Mouse (Mus musculus) T-helper 17 cell (primary cell): ENCODE results near the gene Park7.
"Not testable (repeated sequence)": the region's sequence is repeated elsewhere in the genome, so short reads cannot be mapped to it uniquely, and the experiment has no call there.

Experiments
- in situ Hi-C, 2 experiments: fragments of 300-600 bp; cut with MboI, MseI; formaldehyde crosslinking; loops; 1 replicate in 1 of 2; 2 replicates in 1 of 2; pipeline ENCODE4 v1.15.1; 2025; ENCODE audit warnings: high pct_unique_total_duplicates in 2 of 2

Gene Park7

DNA sequence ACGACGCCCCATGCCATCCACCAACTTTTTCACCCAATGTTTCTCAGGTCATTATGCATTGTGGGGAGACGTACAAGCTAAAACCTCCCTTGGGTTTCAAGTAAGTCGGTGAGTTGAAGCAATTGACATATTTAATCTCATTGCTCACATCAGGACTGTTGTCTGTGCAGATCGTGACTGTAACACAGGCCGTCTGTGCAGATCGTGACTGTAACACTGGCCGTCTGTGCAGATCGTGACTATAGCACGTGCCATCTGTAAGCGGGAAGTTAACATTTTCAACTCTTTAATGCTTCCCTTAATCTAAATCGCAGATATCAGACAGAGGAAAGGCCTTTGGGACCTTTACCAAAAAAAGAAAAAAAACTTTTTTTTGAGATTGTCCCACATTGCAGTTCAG, 494 bp downstream of the Park7 start:
- in situ Hi-C loops, result loop anchor here in 1 of 2 experiments (10.0 kb wide), 3 partner anchors 679 to 1399 kb away; partner anchors contain the start of genes Ctnnbip1, Eno1 and Klhl21

- in situ Hi-C loops, result loop anchor here in 1 of 2 experiments (10.0 kb wide), 3 partner anchors 676 to 1396 kb away; partner anchors contain the start of genes Ctnnbip1, Eno1 and Klhl21
These were observed 3.9 kb downstream of the Park7 start for GRCm38 (mm10) chr4:150910164-150910951.

- in situ Hi-C loops, result loop anchor here in 1 of 2 experiments (10.0 kb wide), 3 partner anchors 675 to 1395 kb away; partner anchors contain the start of genes Ctnnbip1, Eno1 and Klhl21
These were observed 4.6 kb downstream of the Park7 start for GRCm38 (mm10) chr4:150909451-150910156.

DNA sequence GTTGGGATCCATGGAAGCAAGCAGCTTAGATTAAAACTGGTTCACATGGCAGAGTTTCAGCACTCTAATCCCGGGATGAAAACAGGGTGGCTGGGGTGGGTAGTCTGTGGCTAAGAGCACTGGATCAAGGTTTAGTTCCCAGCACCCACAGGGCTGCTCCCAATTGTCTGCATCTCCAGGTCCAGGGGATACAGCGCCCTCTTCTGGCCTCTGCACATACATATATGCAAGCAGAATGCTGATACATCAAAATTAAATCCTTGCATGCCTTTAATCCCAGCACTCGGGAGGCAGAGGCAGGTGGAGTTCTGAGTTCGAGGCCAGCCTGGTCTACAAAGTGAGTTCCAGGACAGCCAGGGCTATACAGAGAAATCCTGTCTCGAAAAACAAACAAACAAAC, 5.7 kb downstream of the Park7 start:
- in situ Hi-C loops, result not testable (repeated sequence)

DNA sequence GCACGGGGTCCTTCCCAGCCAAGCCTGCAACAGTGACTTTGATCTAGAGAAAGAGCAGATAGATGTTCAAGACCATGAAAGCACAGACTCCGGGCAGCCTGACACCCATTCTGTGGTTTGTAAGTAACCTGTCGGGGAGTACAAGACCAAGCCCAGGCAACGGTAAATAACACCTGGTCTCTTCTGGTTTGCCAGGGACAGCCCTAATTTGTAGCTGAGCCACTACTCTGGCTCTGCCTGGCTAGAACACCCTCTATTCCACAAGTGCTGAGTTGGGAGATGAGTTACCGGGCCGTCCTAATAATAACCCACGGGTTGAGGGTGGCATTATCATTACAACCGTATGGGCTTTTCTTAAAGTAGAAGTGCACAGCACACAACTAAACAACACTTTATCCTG, 7.1 kb downstream of the Park7 start:
- in situ Hi-C loops, result no loop called here

DNA sequence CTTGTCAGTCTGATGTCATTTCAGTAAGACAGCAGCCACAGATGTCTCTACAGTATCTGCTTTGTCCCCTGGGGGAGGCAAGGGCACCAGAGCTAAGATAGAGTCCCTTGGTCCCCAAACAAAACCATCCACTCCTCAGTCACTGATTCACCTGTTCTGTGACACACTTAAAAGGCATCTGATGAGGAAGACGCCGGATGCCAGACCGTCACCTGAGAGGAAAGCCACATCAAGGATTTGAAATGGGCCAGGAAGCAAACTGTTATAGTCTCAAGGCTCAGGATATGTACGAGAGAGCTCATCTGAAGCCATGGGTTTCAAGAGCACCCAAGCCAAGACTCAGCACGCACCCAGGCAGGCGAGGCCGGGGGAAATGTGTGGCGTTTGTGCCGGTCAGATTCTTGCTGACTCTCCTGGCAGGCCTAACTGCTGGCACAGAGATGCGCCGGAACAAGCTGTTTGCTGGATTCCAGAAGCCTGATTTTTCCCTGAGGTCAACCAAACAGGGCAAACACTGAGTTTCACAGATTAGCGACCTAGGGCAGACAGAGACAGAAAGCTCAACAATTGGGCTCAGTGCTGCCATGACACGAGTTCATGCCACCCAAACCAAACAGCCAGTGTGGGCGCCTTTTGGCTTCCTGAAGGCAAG, 11.0 kb downstream of the Park7 start:
- in situ Hi-C loops, result loop anchor here in 1 of 2 experiments (5.0 kb wide), 1 partner anchor 246 kb away; no protein-coding TSS in a partner anchor

DNA sequence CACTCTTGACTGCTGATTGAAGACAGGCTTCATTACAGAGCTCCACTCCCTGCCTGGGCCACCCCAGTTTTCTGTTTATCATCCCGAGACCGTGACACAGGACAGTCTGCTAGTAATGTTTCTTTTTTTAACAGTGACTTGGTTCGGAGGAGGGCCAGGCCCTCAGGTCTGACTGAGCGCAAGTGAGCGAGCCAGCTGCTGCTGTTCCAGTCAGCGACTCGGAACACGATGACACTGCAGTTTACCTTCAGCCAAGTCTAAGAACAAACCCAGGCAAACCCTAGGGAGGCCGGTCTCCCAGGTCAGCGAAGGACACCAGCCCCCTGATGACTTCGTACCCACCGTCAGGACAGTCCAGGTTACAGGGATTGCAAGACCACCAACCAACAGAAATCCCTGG, 12.2 kb downstream of the Park7 start:
- in situ Hi-C loops, result loop anchor here in 1 of 2 experiments (5.0 kb wide), 1 partner anchor 245 kb away; no protein-coding TSS in a partner anchor

DNA sequence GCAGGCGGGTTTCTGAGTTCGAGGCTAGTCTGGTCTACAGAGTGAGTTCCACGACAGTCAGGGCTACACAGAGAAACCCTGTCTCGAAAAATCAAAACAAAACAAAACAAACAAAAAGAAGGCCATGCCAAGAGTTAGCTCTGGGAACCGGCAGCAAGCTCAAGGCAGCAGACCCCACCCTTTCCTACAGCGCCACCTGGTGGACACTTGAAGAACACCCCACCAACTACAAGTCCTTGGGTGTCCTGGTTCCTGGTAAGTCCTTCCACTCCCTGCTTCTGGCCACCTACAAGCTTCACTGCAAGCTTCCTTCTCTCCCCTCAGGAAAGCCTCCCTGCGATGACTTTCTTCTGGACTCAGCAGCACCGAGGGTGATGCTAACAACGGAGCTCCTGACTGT, 12.6 kb downstream of the Park7 start:
- in situ Hi-C loops, result loop anchor here in 1 of 2 experiments (5.0 kb wide), 1 partner anchor 244 kb away; no protein-coding TSS in a partner anchor

DNA sequence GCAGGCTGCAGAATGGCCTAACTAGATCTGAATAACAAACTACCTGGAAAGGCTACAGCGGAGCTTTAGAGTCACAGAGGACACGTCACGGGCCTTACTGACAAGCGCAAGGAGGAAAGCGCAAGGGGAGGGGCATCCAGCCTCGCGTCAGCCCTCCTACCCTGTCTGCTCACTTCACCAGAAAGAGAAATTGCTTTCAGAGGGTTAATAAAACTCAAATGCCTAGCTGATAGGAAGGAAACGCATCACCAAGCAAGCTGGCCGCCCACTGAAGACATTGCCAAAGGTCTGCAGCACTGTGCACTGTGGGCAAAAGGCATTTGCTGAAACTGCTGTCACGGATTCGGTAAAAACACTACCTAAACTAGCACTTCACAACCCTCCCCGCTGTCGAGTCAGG, 13.8 kb downstream of the Park7 start:
- in situ Hi-C loops, result loop anchor here in 1 of 2 experiments (5.0 kb wide), 1 partner anchor 243 kb away; no protein-coding TSS in a partner anchor

- in situ Hi-C loops, result loop anchor here in 1 of 2 experiments (25.0 kb wide), 1 partner anchor 237 kb away; the partner anchor contains the start of gene Slc45a1
These were observed 15.4 kb downstream of the Park7 start for GRCm38 (mm10) chr4:150898716-150899365.

DNA sequence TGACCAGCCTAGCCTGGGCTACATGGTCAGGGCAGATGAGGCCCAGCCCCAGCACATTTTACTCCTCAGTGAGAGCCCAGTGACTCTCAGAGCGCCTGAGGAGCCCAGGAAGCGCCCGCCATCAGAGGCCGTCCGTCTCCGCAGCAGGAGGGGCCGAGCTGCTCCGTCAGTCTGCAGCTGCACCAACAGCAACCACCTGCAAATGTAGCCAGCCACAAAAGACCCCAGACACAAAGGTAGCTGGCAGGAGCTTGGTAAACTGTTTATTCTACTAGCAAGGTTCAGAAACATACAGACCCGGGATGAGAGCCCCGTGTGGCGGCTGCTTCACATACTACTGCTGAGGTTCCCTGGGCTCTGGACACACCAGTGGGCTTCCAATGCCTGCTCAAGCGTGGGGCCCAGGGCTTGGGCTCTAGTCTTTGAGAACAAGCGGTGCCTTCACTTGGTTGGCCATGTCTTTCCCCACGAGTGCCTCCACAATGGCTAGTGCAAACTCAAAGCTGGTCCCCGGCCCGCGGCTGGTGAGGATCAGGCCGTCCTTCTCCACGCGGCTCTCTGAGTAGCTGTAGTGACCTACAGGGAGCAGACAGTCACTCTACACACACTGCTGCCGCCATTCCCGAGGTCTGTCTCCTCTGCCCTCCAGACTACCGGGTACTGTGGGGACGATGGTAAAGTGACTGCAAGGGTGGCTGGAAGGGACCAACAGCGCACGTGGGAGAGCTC, 17.2 kb downstream of the Park7 start:
- in situ Hi-C loops, result loop anchor here in 1 of 2 experiments (25.0 kb wide), 1 partner anchor 235 kb away; the partner anchor contains the start of gene Slc45a1

GRCm38 (mm10) chr4:150894718-150895501, 19.3 kb downstream of the Park7 start:
- in situ Hi-C loops, result loop anchor here (5.0 to 25.0 kb wide), 2 partner anchors 43 to 233 kb away; partner anchors contain the start of genes Errfi1 (in 1 of the 2) and Slc45a1 (in 1 of the 2)

- in situ Hi-C loops, result loop anchor here (5.0 to 25.0 kb wide), 2 partner anchors 39 to 229 kb away; partner anchors contain the start of genes Errfi1 (in 1 of the 2) and Slc45a1 (in 1 of the 2)
These were observed 22.9 kb downstream of the Park7 start for GRCm38 (mm10) chr4:150891308-150891707.

- in situ Hi-C loops, result loop anchor here (5.0 to 25.0 kb wide), 3 partner anchors 38 to 545 kb away; partner anchors contain the start of genes Errfi1 (in 1 of the 2) and Slc45a1 (in 1 of the 2)
These were observed 24.3 kb downstream of the Park7 start for GRCm38 (mm10) chr4:150889955-150890315.

DNA sequence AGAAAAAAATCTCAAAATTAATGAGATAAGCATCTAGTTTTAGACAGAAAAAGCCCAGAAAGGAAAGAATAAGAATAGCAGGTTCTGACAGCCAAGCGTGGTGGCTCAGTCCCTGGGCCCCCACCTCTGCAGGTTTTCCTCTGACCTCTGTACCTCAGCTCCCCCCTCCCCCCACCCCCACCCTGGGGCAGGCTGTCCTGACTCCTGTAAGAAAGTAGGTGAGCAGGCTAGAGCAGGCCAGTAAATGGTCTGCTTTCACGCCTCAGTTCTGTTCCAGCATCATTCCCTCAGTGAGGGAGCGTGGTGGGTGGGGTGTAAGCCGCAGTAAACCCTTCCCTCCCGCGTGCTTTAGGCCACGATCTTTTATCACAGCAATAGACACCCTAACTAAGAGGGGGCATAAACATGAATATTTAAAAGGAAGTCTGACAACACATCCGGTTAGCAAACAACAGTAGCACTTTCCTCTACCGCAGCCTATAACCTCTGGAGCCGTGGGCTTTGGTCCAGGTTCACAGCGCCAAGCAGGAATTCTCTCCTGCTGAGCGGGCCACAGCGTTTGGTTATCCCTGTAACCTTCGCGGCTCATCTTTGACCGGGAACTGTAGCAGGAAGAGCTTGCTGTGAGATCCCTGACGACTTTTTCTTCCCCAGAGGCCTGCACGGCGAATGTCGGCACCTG, 24.8 kb downstream of the Park7 start:
- in situ Hi-C loops, result loop anchor here (10.0 to 25.0 kb wide), 2 partner anchors 227 to 545 kb away; partner anchors contain the start of gene Slc45a1 (in 1 of the 2)

DNA sequence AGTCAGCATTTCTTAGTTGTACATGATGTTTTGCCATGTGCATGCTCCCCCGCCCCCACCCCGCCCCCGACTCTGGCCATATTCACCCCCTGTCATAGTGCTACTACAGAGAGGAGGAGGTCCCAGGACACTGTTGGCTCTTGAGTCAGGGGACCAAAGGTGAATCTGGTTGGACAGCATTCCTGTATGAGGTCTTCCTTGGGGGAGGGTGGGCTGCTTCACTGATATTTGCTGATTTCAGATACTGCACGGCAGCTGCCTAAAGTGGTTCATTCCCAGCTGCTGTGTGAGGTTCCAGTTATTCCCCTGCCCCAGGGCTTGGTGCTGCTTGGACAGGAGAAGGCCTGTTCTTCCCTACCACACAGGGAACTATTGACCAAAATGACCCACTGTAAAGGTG, 25.7 kb downstream of the Park7 start:
- in situ Hi-C loops, result loop anchor here (10.0 to 25.0 kb wide), 2 partner anchors 226 to 544 kb away; partner anchors contain the start of gene Slc45a1 (in 1 of the 2)

DNA sequence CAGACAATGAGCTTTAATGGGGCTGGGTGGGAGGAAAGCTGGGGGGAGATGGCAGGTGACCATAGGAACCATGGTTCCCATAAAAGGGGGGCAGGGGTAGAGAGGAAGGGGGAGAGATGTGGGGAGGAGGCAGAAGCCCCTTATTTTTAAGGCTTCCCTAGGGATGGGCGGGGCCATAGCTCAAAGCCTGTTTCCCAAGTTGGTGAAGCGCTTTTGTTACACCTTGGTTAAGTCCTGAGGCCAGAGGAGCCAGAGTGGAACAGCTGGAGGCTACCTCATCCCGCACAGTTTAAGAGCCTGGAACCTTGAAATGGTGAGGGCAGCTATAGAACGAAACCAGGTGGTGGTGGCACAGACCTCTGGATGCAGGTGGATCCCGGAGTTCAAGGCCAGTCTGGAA, 26.3 kb downstream of the Park7 start:
- in situ Hi-C loops, result loop anchor here (10.0 to 25.0 kb wide), 2 partner anchors 226 to 543 kb away; partner anchors contain the start of gene Slc45a1 (in 1 of the 2)

GRCm38 (mm10) chr4:150882632-150883031, 31.6 kb downstream of the Park7 start:
- in situ Hi-C loops, result loop anchor here (10.0 to 25.0 kb wide), 2 partner anchors 220 to 538 kb away; partner anchors contain the start of gene Slc45a1 (in 1 of the 2)
